Mouse (Mus musculus): Measurements from ENCODE around the gene Slc25a47. TPM values are rescaled to one million over a fixed set of nuclear protein-coding genes. Genes with fewer than 3 reads are reported as not detected.
"Not testable (repeated sequence)": the region's sequence is repeated elsewhere in the genome, so short reads cannot be mapped to it uniquely, and the experiment has no call there.

Gene Slc25a47
- polyA plus RNA-seq, 1 experiment: 0.82 TPM

GRCm38 (mm10) chr12:108834786-108835185, 1.1 kb upstream of the Slc25a47 start:
- Histone ChIP-seq H3K4me3 (ENCODE audit: insufficient read depth, low read length) (no peak overlapping the region), H3K4me1 (ENCODE audit: control insufficient read depth, insufficient read depth, low read length) (peaks cover 28% of the 10 kb centered on the region), H3K27ac (ENCODE audit: insufficient read depth, low read depth, low read length) (no peak overlapping the region)
- TF ChIP-seq POLR2A (IDR thresholded peaks at IDR 0.05; ENCODE audit: borderline replicate concordance, low read depth, low read length) (no peak), CTCF (IDR thresholded peaks at IDR 0.05; ENCODE audit: low read depth, low read length) (no peak)

GRCm38 (mm10) chr12:108835208-108835839, 522 bp upstream of the Slc25a47 start:
- no peak for TF ChIP-seq CTCF (IDR thresholded peaks at IDR 0.05; ENCODE audit: low read depth, low read length)
- Histone ChIP-seq H3K27ac (ENCODE audit: insufficient read depth, low read depth, low read length) (no peak overlapping the region), H3K4me1 (ENCODE audit: control insufficient read depth, insufficient read depth, low read length) (peaks cover 28% of the 10 kb centered on the region), H3K4me3 (ENCODE audit: insufficient read depth, low read length) (peak overlapping the region; percentile 75)

- H3K4me3 ChIP-seq (ENCODE audit: insufficient read depth, low read length): peak overlapping the region; percentile 84
- no peak overlapping the region for H3K27ac ChIP-seq (ENCODE audit: insufficient read depth, low read depth, low read length)
- no peak for TF ChIP-seq POLR2A (IDR thresholded peaks at IDR 0.05; ENCODE audit: borderline replicate concordance, low read depth, low read length)
- TF ChIP-seq CTCF (IDR thresholded peaks at IDR 0.05; ENCODE audit: low read depth, low read length): no peak
- peaks cover 24% of the 10 kb centered on the region for H3K4me1 ChIP-seq (ENCODE audit: control insufficient read depth, insufficient read depth, low read length)
These were observed 876 bp downstream of the Slc25a47 start for GRCm38 (mm10) chr12:108836722-108837121.

GRCm38 (mm10) chr12:108841181-108841580, 5.3 kb downstream of the Slc25a47 start:
- TF ChIP-seq POLR2A (IDR thresholded peaks at IDR 0.05; ENCODE audit: borderline replicate concordance, low read depth, low read length) (no peak), CTCF (IDR thresholded peaks at IDR 0.05; ENCODE audit: low read depth, low read length) (no peak)
- Histone ChIP-seq H3K4me1 (ENCODE audit: control insufficient read depth, insufficient read depth, low read length) (peaks cover 12% of the 10 kb centered on the region), H3K4me3 (ENCODE audit: insufficient read depth, low read length) (no peak overlapping the region), H3K27ac (ENCODE audit: insufficient read depth, low read depth, low read length) (no peak overlapping the region)

GRCm38 (mm10) chr12:108842663-108843062, 6.8 kb downstream of the Slc25a47 start:
- Histone ChIP-seq H3K4me1 (ENCODE audit: control insufficient read depth, insufficient read depth, low read length) (no peaks in the 10 kb centered on the region), H3K4me3 (ENCODE audit: insufficient read depth, low read length) (no peak overlapping the region), H3K27ac (ENCODE audit: insufficient read depth, low read depth, low read length) (no peak overlapping the region)
- TF ChIP-seq CTCF (IDR thresholded peaks at IDR 0.05; ENCODE audit: low read depth, low read length) (no peak), POLR2A (IDR thresholded peaks at IDR 0.05; ENCODE audit: borderline replicate concordance, low read depth, low read length) (no peak)

- H3K4me3 ChIP-seq (ENCODE audit: insufficient read depth, low read length); H3K27ac ChIP-seq (ENCODE audit: insufficient read depth, low read depth, low read length); H3K4me1 ChIP-seq (ENCODE audit: control insufficient read depth, insufficient read depth, low read length): not testable (repeated sequence)
These were observed 12.2 kb downstream of the Slc25a47 start for GRCm38 (mm10) chr12:108848033-108848432.

GRCm38 (mm10) chr12:108849488-108850022, 13.7 kb downstream of the Slc25a47 start:
- Histone ChIP-seq H3K4me3 (ENCODE audit: insufficient read depth, low read length) (no peak overlapping the region), H3K27ac (ENCODE audit: insufficient read depth, low read depth, low read length) (no peak overlapping the region), H3K4me1 (ENCODE audit: control insufficient read depth, insufficient read depth, low read length) (peaks cover 7% of the 10 kb centered on the region)
- TF ChIP-seq POLR2A (IDR thresholded peaks at IDR 0.05; ENCODE audit: borderline replicate concordance, low read depth, low read length) (no peak), CTCF (IDR thresholded peaks at IDR 0.05; ENCODE audit: low read depth, low read length) (no peak)

GRCm38 (mm10) chr12:108850129-108850528, 14.3 kb downstream of the Slc25a47 start:
- Histone ChIP-seq H3K27ac (ENCODE audit: insufficient read depth, low read depth, low read length) (no peak overlapping the region), H3K4me1 (ENCODE audit: control insufficient read depth, insufficient read depth, low read length) (peaks cover 7% of the 10 kb centered on the region), H3K4me3 (ENCODE audit: insufficient read depth, low read length) (no peak overlapping the region)
- no peak for TF ChIP-seq CTCF (IDR thresholded peaks at IDR 0.05; ENCODE audit: low read depth, low read length)
- no peak for TF ChIP-seq POLR2A (IDR thresholded peaks at IDR 0.05; ENCODE audit: borderline replicate concordance, low read depth, low read length)

- Histone ChIP-seq H3K4me1 (ENCODE audit: control insufficient read depth, insufficient read depth, low read length) (peaks cover 7% of the 10 kb centered on the region), H3K27ac (ENCODE audit: insufficient read depth, low read depth, low read length) (no peak overlapping the region), H3K4me3 (ENCODE audit: insufficient read depth, low read length) (no peak overlapping the region)
- TF ChIP-seq CTCF (IDR thresholded peaks at IDR 0.05; ENCODE audit: low read depth, low read length): no peak
- no peak for TF ChIP-seq POLR2A (IDR thresholded peaks at IDR 0.05; ENCODE audit: borderline replicate concordance, low read depth, low read length)
These were observed 15.0 kb downstream of the Slc25a47 start for GRCm38 (mm10) chr12:108850886-108851285.

- H3K27ac ChIP-seq (ENCODE audit: insufficient read depth, low read depth, low read length): no peak overlapping the region
- H3K4me1 ChIP-seq (ENCODE audit: control insufficient read depth, insufficient read depth, low read length): peaks cover 7% of the 10 kb centered on the region
- H3K4me3 ChIP-seq (ENCODE audit: insufficient read depth, low read length): no peak overlapping the region
- no peak for TF ChIP-seq POLR2A (IDR thresholded peaks at IDR 0.05; ENCODE audit: borderline replicate concordance, low read depth, low read length)
- no peak for TF ChIP-seq CTCF (IDR thresholded peaks at IDR 0.05; ENCODE audit: low read depth, low read length)
These were observed 17.0 kb downstream of the Slc25a47 start for GRCm38 (mm10) chr12:108852822-108853221.

Data from bone marrow macrophage, adult 2 months (primary cell).